15 mouse cellular contexts compared by ENCODE assay signal in the genomic region with DNA sequence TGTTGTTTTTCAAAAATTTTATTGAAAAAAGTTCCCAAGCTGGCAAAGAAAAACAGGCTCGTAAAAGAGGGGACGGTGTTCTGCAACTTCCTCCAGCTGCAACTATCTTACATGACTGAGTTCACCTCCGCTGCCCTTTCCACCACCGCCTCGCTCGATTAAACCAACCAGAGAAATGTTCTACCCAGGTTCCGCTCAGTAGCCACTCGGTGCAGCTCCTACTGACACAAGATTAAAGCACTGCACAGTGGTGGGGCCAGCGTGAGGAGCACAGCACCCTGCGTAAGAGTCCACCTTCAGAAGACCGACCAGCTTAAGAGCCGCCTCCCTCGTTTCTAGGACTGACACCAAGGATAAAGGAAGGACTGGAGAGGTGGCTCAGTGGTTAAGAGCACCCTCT. TPM values are rescaled to one million over a fixed set of nuclear protein-coding genes. Genes with fewer than 3 reads are reported as not detected.
DNase-seq lines count a peak whose midpoint lies in the region; ATAC-seq lines count a peak whose summit lies in the region.
"Had no signal": no experiment of that assay in that cellular context is flagged by ENCODE, and none has a peak within 500 bp of the region (broad histone marks: within the 10 kb centered on the region; RNA-seq: fewer than 3 reads in every experiment).

No protein-coding gene starts in this region.

- DNase-seq in spleen, postnatal 36 days (ENCODE audit: low spot score in 2 of 2) = peak; percentile 66 to 69
- DNase-seq in spleen, adult 12 weeks (ENCODE audit: low spot score) = no peak
- no peak for DNase-seq in embryonic facial prominence, embryonic 10.5 days (ENCODE audit: low spot score)
- DNase-seq in naive thymus-derived CD4-positive, alpha-beta T cell, adult 2 months (ENCODE audit: low read depth) = peak; percentile 48
- no peak for DNase-seq in cerebellum, postnatal 14 days
- DNase-seq in cerebellum, adult 18-20 months = no peak
- DNase-seq in ovary, postnatal 14 days (ENCODE audit: low spot score) = no peak
- DNase-seq: cerebellum, adult 2 months; thymus, adult 18-20 months had no signal

- no peaks in the 10 kb centered on the region for H3K27me3 ChIP-seq in embryonic facial prominence, embryonic 10.5 days (replicated peaks; ENCODE audit: low read depth, poor library complexity, severe bottlenecking)
- no peaks in the 10 kb centered on the region for H3K27me3 ChIP-seq in kidney, embryonic 14.5 days (ENCODE audit: control insufficient read depth, insufficient read depth, low read length)
- H3K27me3 ChIP-seq: lung, embryonic 15.5 days; megakaryocyte, embryonic 14.5 days had no signal

- ATAC-seq in kidney, embryonic 14.5 days (ENCODE audit: low FRiP score, low TSS enrichment) = peak; percentile 78
- ATAC-seq: forebrain, embryonic 14.5 days had no signal

- H3K4me2 ChIP-seq in kidney, embryonic 14.5 days (replicated peaks; ENCODE audit: low read depth, low read length) = peak overlapping the region; percentile 19; the same call in 1 of the 2 replicates
- H3K4me2 ChIP-seq: lung, embryonic 15.5 days had no signal

- 88% methylated on average over 13 of the region's 13 CpGs for WGBS in embryonic facial prominence, embryonic 10.5 days
- WGBS in kidney, embryonic 14.5 days = 42% methylated on average over 13 of the region's 13 CpGs

- 0 out of 2 replicates have a peak overlapping the region, but pooled peaks have one; percentile 35 for H3K27ac ChIP-seq in embryonic facial prominence, embryonic 10.5 days (replicated peaks)
- peak overlapping the region; percentile 67; the same call in 1 of the 2 replicates for H3K27ac ChIP-seq in kidney, embryonic 14.5 days (ENCODE audit: low read depth, low read length)

- H3K36me3 ChIP-seq in embryonic facial prominence, embryonic 10.5 days (replicated peaks) = peaks cover 84% of the 10 kb centered on the region
- H3K36me3 ChIP-seq in kidney, embryonic 14.5 days (ENCODE audit: control insufficient read depth, insufficient read depth, low read length) = peaks cover 53% of the 10 kb centered on the region

- no peak overlapping the region for H3K4me3 ChIP-seq in embryonic facial prominence, embryonic 10.5 days
- H3K4me3 ChIP-seq in kidney, embryonic 14.5 days (ENCODE audit: low read length) = no peak overlapping the region
- H3K4me3 ChIP-seq: lung, embryonic 15.5 days; megakaryocyte, embryonic 14.5 days had no signal

- peaks cover 9% of the 10 kb centered on the region; the same call in 1 of the 2 replicates for H3K9me3 ChIP-seq in embryonic facial prominence, embryonic 10.5 days
- H3K9me3 ChIP-seq in kidney, embryonic 14.5 days (ENCODE audit: control insufficient read depth, low read length) = no peaks in the 10 kb centered on the region; the same call in 1 of the 2 replicates
- H3K9me3 ChIP-seq: lung, embryonic 15.5 days had no signal

- H3K4me1 ChIP-seq in embryonic facial prominence, embryonic 10.5 days = peaks cover 50% of the 10 kb centered on the region
- H3K4me1 ChIP-seq in kidney, embryonic 14.5 days (ENCODE audit: control insufficient read depth, insufficient read depth, low read length) = peaks cover 49% of the 10 kb centered on the region

- H3K9ac ChIP-seq in kidney, embryonic 14.5 days (ENCODE audit: low read depth, low read length) = no peak overlapping the region
- H3K9ac ChIP-seq: lung, embryonic 15.5 days had no signal

RNA-seq across cellular contexts. Expression of a gene that starts 6.5 kb away (rescaled TPM):
- 73.6 and 80.6 TPM in 2 replicates for polyA plus RNA-seq in embryonic facial prominence, embryonic 10.5 days (2016; fragmentation: Nextera tagmentation; extraction: Ambion mirVana)
- 57.8 and 75.5 TPM in 2 replicates for polyA plus RNA-seq in kidney, embryonic 14.5 days (2014; fragmentation: Nextera tagmentation; extraction: Ambion mirVana)

RNA-seq across cellular contexts. Expression of a gene that starts 16.7 kb away (rescaled TPM):
- 63.5 and 68.7 TPM in 2 replicates for polyA plus RNA-seq in embryonic facial prominence, embryonic 10.5 days (2016; fragmentation: Nextera tagmentation; extraction: Ambion mirVana)
- polyA plus RNA-seq in kidney, embryonic 14.5 days (2014; fragmentation: Nextera tagmentation; extraction: Ambion mirVana) = 26.3 and 50.3 TPM in 2 replicates

RNA-seq across cellular contexts. Expression of a gene that starts 32.3 kb away (rescaled TPM):
- polyA plus RNA-seq in embryonic facial prominence, embryonic 10.5 days (2016; fragmentation: Nextera tagmentation; extraction: Ambion mirVana) = 72.6 and 78.7 TPM in 2 replicates
- polyA plus RNA-seq in kidney, embryonic 14.5 days (2014; fragmentation: Nextera tagmentation; extraction: Ambion mirVana) = 54.2 and 68.5 TPM in 2 replicates

RNA-seq across cellular contexts. Expression of a gene that starts 42.7 kb away (rescaled TPM):
- 1.3 and 1.4 TPM in 2 replicates for polyA plus RNA-seq in embryonic facial prominence, embryonic 10.5 days (2016; fragmentation: Nextera tagmentation; extraction: Ambion mirVana)
- polyA plus RNA-seq in kidney, embryonic 14.5 days (2014; fragmentation: Nextera tagmentation; extraction: Ambion mirVana) = 2.0 and 2.4 TPM in 2 replicates
- polyA plus RNA-seq: inflammation-experienced regulatory T-cells, adult 6 months had no signal

RNA-seq across cellular contexts. Expression of a gene that starts 53.4 kb away (rescaled TPM):
- 20.8 and 25.5 TPM in 2 replicates for polyA plus RNA-seq in embryonic facial prominence, embryonic 10.5 days (2016; fragmentation: Nextera tagmentation; extraction: Ambion mirVana)
- 54.5 and 60.9 TPM in 2 replicates for polyA plus RNA-seq in kidney, embryonic 14.5 days (2014; fragmentation: Nextera tagmentation; extraction: Ambion mirVana)
- polyA plus RNA-seq: cerebellum, adult 2 months; small intestine, adult 2 months had no signal

Comparison
In these comparisons a context has a peak if more than half of its experiments do, and no peak if none do; other contexts are left out.
1. DNase-seq: peak in spleen, postnatal 36 days (2 of 2) and naive thymus-derived CD4-positive, alpha-beta T cell, adult 2 months (single experiment); none in spleen, adult 12 weeks (single experiment), embryonic facial prominence, embryonic 10.5 days (single experiment), cerebellum, postnatal 14 days (0 of 2), cerebellum, adult 18-20 months (0 of 2) and ovary, postnatal 14 days (single experiment).